Mouse (Mus musculus) liver, embryonic 12.5 days (tissue): ENCODE data around the gene Pqlc2. TPM values are rescaled to one million over a fixed set of nuclear protein-coding genes. Genes with fewer than 3 reads are reported as not detected.

Experiments
- ATAC-seq: fragments of 200-750 bp; cut with Nextera tagmentation; 2 replicates; pipeline ENCODE4 v1.8.0; 2017; ENCODE audit warnings: moderate number of reproducible peaks, mild to moderate bottlenecking, moderate library complexity
- H3K27ac ChIP-seq: fragments of 300-500 bp; sonication (generic); 2 replicates; pipeline ENCODE4 v1.5.1; 2016; ENCODE audit warnings: mild to moderate bottlenecking
- H3K27me3 ChIP-seq: fragments of 300-500 bp; sonication (generic); replicated peaks from 2 replicates; pipeline ENCODE4 v1.6.1; 2016; ENCODE audit warnings: mild to moderate bottlenecking, moderate library complexity
- H3K36me3 ChIP-seq: fragments of 300-500 bp; sonication (generic); 2 replicates; pipeline ENCODE4 v1.6.1; 2016; ENCODE audit warnings: mild to moderate bottlenecking, moderate library complexity
- H3K4me1 ChIP-seq: fragments of 300-500 bp; sonication (generic); 2 replicates; pipeline ENCODE4 v1.6.1; 2016
- H3K4me2 ChIP-seq: fragments of 300-500 bp; sonication (generic); 2 replicates; pipeline ENCODE4 v1.6.1; 2016; ENCODE audit warnings: mild to moderate bottlenecking, moderate library complexity
- H3K4me3 ChIP-seq: fragments of 300-500 bp; sonication (generic); 2 replicates; pipeline ENCODE4 v1.5.1; 2016; ENCODE audit warnings: mild to moderate bottlenecking, moderate library complexity
- H3K9ac ChIP-seq: fragments of 300-500 bp; sonication (generic); 2 replicates; pipeline ENCODE4 v1.6.1; 2016; ENCODE audit warnings: mild to moderate bottlenecking, moderate library complexity
- H3K9me3 ChIP-seq: fragments of 300-500 bp; sonication (generic); replicated peaks from 2 replicates; pipeline ENCODE4 v1.6.1; 2016; ENCODE audit warnings: mild to moderate bottlenecking, moderate library complexity
- WGBS: fragments of 180-500 bp; shearing (Covaris S2); methylation state at CpG from one replicate; pipeline ENCODE4 v1.1.7; 2016; ENCODE audit not compliant: insufficient replicate concordance; 5-methylcytosine and 5-hydroxymethylcytosine counted together
- polyA plus RNA-seq: library from polyadenylated mRNA; unstranded; fragments of >200 nt; fragmentation: Nextera tagmentation; extraction: Ambion mirVana; gene quantifications from 2 replicates; pipeline ENCODE4 v1.2.1, GENCODE M21; 2016

Gene Pqlc2
- polyA plus RNA-seq, 1 experiment from 2014 or later = 9.5 TPM

- Histone ChIP-seq H3K9me3 (no peaks in the 10 kb centered on the region), H3K27me3 (no peaks in the 10 kb centered on the region), H3K4me1 (peaks cover 68% of the 10 kb centered on the region), H3K36me3 (peaks cover 4% of the 10 kb centered on the region; the same call in 1 of the 2 replicates), H3K4me2 (peak overlapping the region; percentile 87), H3K27ac (peak overlapping the region; percentile 98), H3K4me3 (peak overlapping the region; percentile 65), H3K9ac (peak overlapping the region; percentile 74)
- WGBS = 42% methylated on average over 6 of the region's 9 CpGs
- no peak for ATAC-seq
Observed at GRCm38 (mm10) chr4:139334631-139335295, 24.3 kb upstream of the Pqlc2 start.

GRCm38 (mm10) chr4:139330605-139331004 is 20.1 kb upstream of the Pqlc2 start:
- Histone ChIP-seq H3K4me2 (peak overlapping the region; percentile 73), H3K4me1 (peaks cover 39% of the 10 kb centered on the region), H3K4me3 (peak overlapping the region; percentile 55), H3K36me3 (peaks cover 4% of the 10 kb centered on the region; the same call in 1 of the 2 replicates), H3K27me3 (no peaks in the 10 kb centered on the region), H3K27ac (peak overlapping the region; percentile 45; the same call in 1 of the 2 replicates), H3K9ac (peak overlapping the region; percentile 66), H3K9me3 (no peaks in the 10 kb centered on the region)
- ATAC-seq = peak; percentile 80
- 3% methylated on average over 10 of the region's 10 CpGs for WGBS

- Histone ChIP-seq H3K9ac (no peak overlapping the region), H3K36me3 (peaks cover 37% of the 10 kb centered on the region), H3K9me3 (no peaks in the 10 kb centered on the region), H3K4me1 (peaks cover 4% of the 10 kb centered on the region; the same call in 1 of the 2 replicates), H3K27me3 (no peaks in the 10 kb centered on the region), H3K4me2 (no peak overlapping the region), H3K4me3 (no peak overlapping the region), H3K27ac (no peak overlapping the region)
- ATAC-seq = no peak
- WGBS = 81% methylated on average over 4 of the region's 4 CpGs
Observed at GRCm38 (mm10) chr4:139319740-139320139, 9.2 kb upstream of the Pqlc2 start.

GRCm38 (mm10) chr4:139318449-139318848 is 7.9 kb upstream of the Pqlc2 start:
- Histone ChIP-seq H3K36me3 (peaks cover 45% of the 10 kb centered on the region), H3K27ac (no peak overlapping the region), H3K9me3 (no peaks in the 10 kb centered on the region), H3K9ac (no peak overlapping the region), H3K4me1 (peaks cover 4% of the 10 kb centered on the region; the same call in 1 of the 2 replicates), H3K4me3 (no peak overlapping the region), H3K27me3 (no peaks in the 10 kb centered on the region), H3K4me2 (no peak overlapping the region)
- 87% methylated on average over 11 of the region's 11 CpGs for WGBS
- ATAC-seq = no peak

DNA sequence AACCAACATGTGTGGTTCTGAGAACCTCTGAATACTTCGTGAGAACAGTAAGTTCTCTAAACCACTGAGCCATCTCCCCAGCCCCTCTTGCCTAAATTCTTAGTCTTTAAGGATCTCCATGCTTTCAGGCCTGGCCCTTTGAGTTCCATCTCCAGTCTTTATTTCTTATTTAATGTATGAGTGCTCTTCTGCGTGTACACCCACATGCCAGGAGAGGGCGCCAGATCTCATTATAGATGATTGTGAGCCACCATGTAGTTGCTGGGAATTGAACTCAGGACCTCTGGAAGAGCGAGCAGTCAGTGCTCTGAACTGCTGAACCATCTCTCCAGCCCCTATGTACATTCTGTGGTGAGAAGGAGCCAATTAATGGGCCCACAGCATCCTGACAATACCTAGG is 2.1 kb upstream of the Pqlc2 start:
- Histone ChIP-seq H3K4me2 (no peak overlapping the region), H3K27ac (no peak overlapping the region), H3K4me3 (no peak overlapping the region), H3K9ac (no peak overlapping the region), H3K27me3 (peaks cover 12% of the 10 kb centered on the region; the same call in 1 of the 2 replicates), H3K36me3 (peaks cover 29% of the 10 kb centered on the region), H3K4me1 (peaks cover 34% of the 10 kb centered on the region), H3K9me3 (no peaks in the 10 kb centered on the region)
- WGBS = 43% methylated on average over 4 of the region's 4 CpGs
- no peak for ATAC-seq

- ATAC-seq = no peak
- Histone ChIP-seq H3K9ac (peak overlapping the region; percentile 91), H3K9me3 (no peaks in the 10 kb centered on the region), H3K27me3 (peaks cover 12% of the 10 kb centered on the region; the same call in 1 of the 2 replicates), H3K36me3 (peaks cover 24% of the 10 kb centered on the region), H3K27ac (no peak overlapping the region), H3K4me2 (peak overlapping the region; percentile 100), H3K4me1 (peaks cover 35% of the 10 kb centered on the region), H3K4me3 (peak overlapping the region; percentile 78)
- 29% methylated on average over 14 of the region's 14 CpGs for WGBS
Observed at GRCm38 (mm10) chr4:139311707-139312106, 1.2 kb upstream of the Pqlc2 start.

DNA sequence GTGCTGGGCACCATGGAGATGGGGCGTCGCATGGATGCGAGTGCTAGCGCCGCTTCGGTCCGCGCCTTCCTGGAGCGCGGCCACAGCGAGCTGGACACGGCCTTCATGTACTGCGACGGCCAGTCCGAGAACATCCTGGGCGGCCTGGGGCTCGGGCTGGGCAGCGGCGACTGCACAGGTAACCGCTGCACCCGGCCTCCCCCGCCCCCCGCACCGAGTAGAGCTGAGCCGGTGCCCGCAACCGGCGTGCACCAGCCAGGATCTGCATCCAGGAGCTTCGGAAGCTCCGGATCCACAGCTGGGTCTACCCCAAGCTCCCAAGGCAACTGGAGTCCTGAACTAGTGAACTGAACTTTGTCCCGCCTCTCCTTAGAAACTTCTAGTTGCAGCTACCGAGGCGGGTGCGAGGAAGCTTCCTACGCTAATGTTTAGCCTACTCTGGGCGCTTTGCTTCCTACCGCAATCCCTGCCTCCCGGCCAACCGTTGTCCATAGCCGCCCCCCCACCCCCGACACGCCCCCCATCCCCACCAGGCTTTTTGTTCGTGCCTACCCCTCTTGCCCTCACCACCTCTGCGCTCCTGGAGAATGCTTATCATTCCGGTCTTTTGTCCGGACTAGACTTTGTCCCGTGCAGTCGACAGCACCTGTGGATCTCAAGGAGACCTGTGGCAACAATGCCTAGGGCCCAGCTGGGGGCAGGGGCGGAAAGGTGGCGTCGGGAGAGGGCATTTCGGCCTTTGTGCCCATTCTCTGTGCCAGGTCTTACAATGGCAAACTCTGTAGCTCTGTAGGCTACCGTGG is 592 bp upstream of the Pqlc2 start:
- peak overlapping the region; percentile 78 for H3K4me3 ChIP-seq
- H3K27me3 ChIP-seq = peaks cover 12% of the 10 kb centered on the region; the same call in 1 of the 2 replicates
- H3K9ac ChIP-seq = peak overlapping the region; percentile 91
- WGBS = under 1% methylated on average over 53 of the region's 53 CpGs
- H3K27ac ChIP-seq = peak overlapping the region; percentile 69
- H3K4me2 ChIP-seq = peak overlapping the region; percentile 100
- H3K9me3 ChIP-seq = no peaks in the 10 kb centered on the region
- no peak; the same call in 1 of the 2 replicates for ATAC-seq
- H3K4me1 ChIP-seq = peaks cover 35% of the 10 kb centered on the region
- H3K36me3 ChIP-seq = peaks cover 26% of the 10 kb centered on the region

DNA sequence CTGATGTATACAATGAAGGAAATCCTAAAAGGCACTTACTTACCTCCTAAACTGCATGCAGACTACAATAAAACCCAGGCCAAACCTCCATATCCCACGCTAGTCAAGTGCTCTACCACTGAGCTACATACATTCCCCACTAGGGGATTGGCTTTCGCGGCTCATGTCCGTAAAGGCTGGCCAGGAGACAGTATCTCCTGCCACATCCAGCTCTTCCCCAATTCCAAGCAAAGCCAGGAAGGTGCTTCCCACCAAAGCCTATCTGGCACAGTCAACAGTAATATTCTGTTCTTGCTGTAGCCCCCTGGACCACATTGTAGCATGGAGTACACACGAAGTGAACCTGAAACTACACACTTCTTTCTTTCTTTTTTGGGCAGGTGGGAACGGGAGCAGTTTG is 857 bp downstream of the Pqlc2 start:
- Histone ChIP-seq H3K4me3 (peak overlapping the region; percentile 78), H3K27ac (0 out of 2 replicates have a peak overlapping the region, but pooled peaks have one; percentile 69), H3K36me3 (peaks cover 23% of the 10 kb centered on the region), H3K4me2 (peak overlapping the region; percentile 100), H3K27me3 (peaks cover 12% of the 10 kb centered on the region; the same call in 1 of the 2 replicates), H3K9me3 (no peaks in the 10 kb centered on the region), H3K4me1 (peaks cover 35% of the 10 kb centered on the region), H3K9ac (peak overlapping the region; percentile 91)
- no peak for ATAC-seq
- WGBS = 33% methylated on average over 6 of the region's 6 CpGs

DNA sequence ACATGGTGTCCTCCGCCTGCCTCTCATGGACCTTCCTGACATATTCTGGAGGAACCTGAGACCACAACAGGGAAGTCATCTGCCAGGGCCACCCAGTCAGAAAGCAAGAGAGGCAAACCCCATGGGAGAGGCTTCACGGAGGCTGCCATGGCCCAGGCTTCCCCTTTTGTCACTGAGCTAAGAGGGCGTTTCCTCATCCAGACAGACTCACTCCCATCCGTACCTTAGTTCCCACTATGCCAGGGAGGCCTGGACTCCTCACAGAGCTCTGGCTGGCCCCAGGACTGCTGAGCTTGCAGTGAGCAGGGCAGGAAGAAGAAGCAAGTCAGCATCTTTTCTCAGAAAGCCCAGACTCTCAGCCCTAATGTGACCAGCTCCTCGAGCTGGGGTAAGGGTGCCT is 2.6 kb downstream of the Pqlc2 start:
- Histone ChIP-seq H3K9ac (no peak overlapping the region), H3K9me3 (no peaks in the 10 kb centered on the region), H3K36me3 (peaks cover 16% of the 10 kb centered on the region; the same call in 1 of the 2 replicates), H3K4me1 (peaks cover 35% of the 10 kb centered on the region), H3K4me3 (no peak overlapping the region), H3K27me3 (peaks cover 12% of the 10 kb centered on the region; the same call in 1 of the 2 replicates), H3K27ac (no peak overlapping the region), H3K4me2 (no peak overlapping the region)
- no peak for ATAC-seq
- 48% methylated on average over 5 of the region's 5 CpGs for WGBS

DNA sequence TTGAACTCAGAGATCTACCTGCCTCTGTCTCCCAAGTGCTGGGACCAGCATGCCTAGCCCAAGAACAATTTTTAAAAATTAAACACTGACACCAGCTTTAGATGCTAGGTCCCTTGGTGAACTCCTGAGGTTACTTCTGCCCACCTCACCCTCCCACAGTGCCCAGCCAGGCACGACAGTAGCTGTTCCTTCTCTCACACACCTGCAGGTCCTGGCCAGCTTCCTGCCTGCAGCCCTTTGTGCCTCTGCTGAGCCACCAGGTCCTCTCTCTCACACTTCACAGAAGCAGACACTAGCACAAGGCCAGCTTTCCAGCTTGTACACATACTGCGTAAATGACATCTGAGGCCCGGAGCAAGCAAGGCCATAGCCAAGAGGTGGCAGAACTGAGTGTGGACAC is 5.0 kb downstream of the Pqlc2 start:
- 0 out of 2 replicates have a peak, but pooled peaks cover 3% of the 10 kb centered on the region for H3K27me3 ChIP-seq
- peaks cover 16% of the 10 kb centered on the region; the same call in 1 of the 2 replicates for H3K36me3 ChIP-seq
- no peaks in the 10 kb centered on the region for H3K9me3 ChIP-seq
- peaks cover 18% of the 10 kb centered on the region for H3K4me1 ChIP-seq
- H3K4me3 ChIP-seq = no peak overlapping the region
- H3K9ac ChIP-seq = no peak overlapping the region
- H3K4me2 ChIP-seq = no peak overlapping the region
- H3K27ac ChIP-seq = no peak overlapping the region
- WGBS = 83% methylated on average over 3 of the region's 3 CpGs
- no peak for ATAC-seq

DNA sequence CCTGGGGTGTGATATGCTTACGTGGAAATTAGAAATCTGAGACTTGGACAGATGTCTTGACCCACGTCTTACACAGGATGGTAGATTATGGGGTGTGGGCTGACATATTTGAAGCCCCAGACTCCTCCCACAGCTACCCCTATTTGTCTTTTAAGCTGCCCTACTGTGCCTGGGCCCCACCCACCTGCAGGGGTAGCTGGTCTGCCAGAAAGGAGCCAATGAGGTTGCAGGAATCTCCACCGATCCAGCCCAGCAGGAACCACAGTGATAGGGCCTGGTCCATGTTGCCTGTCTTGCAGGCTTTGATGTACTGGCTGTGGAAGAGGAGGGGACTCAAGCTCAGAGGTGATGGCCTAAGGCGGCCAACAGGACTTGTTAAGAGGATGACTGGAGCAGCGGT is 8.3 kb downstream of the Pqlc2 start:
- no peak overlapping the region for H3K4me3 ChIP-seq
- H3K27me3 ChIP-seq = no peaks in the 10 kb centered on the region
- no peak overlapping the region for H3K27ac ChIP-seq
- H3K9ac ChIP-seq = no peak overlapping the region
- H3K4me2 ChIP-seq = no peak overlapping the region
- H3K4me1 ChIP-seq = no peaks in the 10 kb centered on the region
- H3K36me3 ChIP-seq = peaks cover 22% of the 10 kb centered on the region
- no peak for ATAC-seq
- no peaks in the 10 kb centered on the region for H3K9me3 ChIP-seq
- WGBS = 53% methylated on average over 5 of the region's 5 CpGs

DNA sequence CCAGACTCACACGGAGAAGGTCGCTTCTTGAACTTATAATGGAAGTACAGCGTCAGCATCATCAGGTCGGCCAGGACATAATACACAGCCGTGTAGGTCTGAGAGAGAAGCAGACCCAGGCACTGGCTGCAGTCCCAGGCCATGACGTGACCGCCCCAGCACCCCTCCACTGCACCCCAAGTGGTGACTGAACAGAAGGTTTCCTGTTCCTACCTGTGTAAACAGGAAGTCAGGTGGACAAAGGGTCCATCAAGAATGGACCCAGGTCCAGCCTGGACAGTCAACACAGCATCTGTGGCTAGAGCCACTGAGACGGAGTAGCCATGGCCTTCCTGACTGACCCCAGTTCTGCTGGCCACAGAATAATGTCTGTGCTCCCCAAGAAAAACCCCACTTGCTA is 8.7 kb downstream of the Pqlc2 start:
- no peaks in the 10 kb centered on the region for H3K9me3 ChIP-seq
- H3K4me1 ChIP-seq = no peaks in the 10 kb centered on the region
- H3K9ac ChIP-seq = no peak overlapping the region
- no peak overlapping the region for H3K4me2 ChIP-seq
- 0 out of 2 replicates have a peak, but pooled peaks have one; percentile 16 for ATAC-seq
- H3K27me3 ChIP-seq = no peaks in the 10 kb centered on the region
- no peak overlapping the region for H3K4me3 ChIP-seq
- no peak overlapping the region for H3K27ac ChIP-seq
- 80% methylated on average over 8 of the region's 8 CpGs for WGBS
- H3K36me3 ChIP-seq = peaks cover 19% of the 10 kb centered on the region
